Mouse (Mus musculus) olfactory bulb, adult 2 months (tissue): ENCODE results near the gene Tomm70a. TPM values are rescaled to one million over a fixed set of nuclear protein-coding genes. Genes with fewer than 3 reads are reported as not detected.
"Not testable (repeated sequence)": the region's sequence is repeated elsewhere in the genome, so short reads cannot be mapped to it uniquely, and the experiment has no call there.

ENCODE experiments used
- H3K27ac ChIP-seq: fragments of 200-500 bp; 2 replicates; pipeline ENCODE4 v1.5.1; 2012; ENCODE audit warnings: low read depth, low read length; ENCODE audit not compliant: insufficient read depth
- H3K4me1 ChIP-seq: fragments of 200-500 bp; 2 replicates; pipeline ENCODE4 v1.6.1; 2012; ENCODE audit warnings: low read length; ENCODE audit not compliant: control insufficient read depth, insufficient read depth
- H3K4me3 ChIP-seq: fragments of 200-500 bp; 2 replicates; pipeline ENCODE4 v1.5.1; 2012; ENCODE audit warnings: mild to moderate bottlenecking, low read depth, low read length, moderate library complexity; ENCODE audit not compliant: insufficient read depth
- CTCF ChIP-seq: fragments of 200-500 bp; IDR thresholded peaks from 2 replicates; pipeline ENCODE4 v1.5.1; 2012; ENCODE audit warnings: low read depth, mild to moderate bottlenecking, low read length, moderate library complexity; ENCODE audit not compliant: insufficient read depth
- POLR2A ChIP-seq: fragments of 200-500 bp; IDR thresholded peaks from 2 replicates; pipeline ENCODE4 v1.6.1; 2012; ENCODE audit warnings: mild to moderate bottlenecking, low read depth, low read length, moderate library complexity; ENCODE audit not compliant: insufficient read depth
- WGBS: fragments of 180-500 bp; shearing (Covaris S2); methylation state at CpG from one replicate; pipeline ENCODE4 v1.1.7; 2018; 5-methylcytosine and 5-hydroxymethylcytosine counted together
- polyA plus RNA-seq: library from polyadenylated mRNA; stranded (reverse); fragments of >200 nt; gene quantifications from 2 replicates; pipeline ENCODE4 v1.2.4, GENCODE M21; 2012; ENCODE audit warnings: low replicate concordance; ENCODE audit not compliant: missing spikeins, insufficient read depth, insufficient read length

The Tomm70a gene
- polyA plus RNA-seq, 1 experiment = not detected

DNA sequence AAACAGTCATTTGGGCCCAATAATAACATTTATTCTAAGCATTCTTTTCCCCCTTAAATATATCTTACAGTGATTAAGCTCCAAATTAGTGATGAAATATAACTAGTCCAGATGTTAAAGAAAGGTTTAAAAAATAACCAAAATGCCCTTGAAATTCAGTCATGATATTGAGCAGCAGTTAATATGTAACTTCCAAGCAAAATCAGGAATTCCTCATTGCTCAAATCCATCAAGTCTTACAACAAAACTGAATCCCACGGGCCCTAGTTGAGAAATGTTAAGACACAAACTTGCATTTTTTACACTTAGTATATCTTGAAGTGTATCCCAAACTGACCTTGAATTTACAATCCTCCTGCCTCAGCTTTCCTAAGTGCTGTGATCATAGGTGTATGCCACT is 42.2 kb downstream of the Tomm70a start:
- TF ChIP-seq POLR2A = no peak
- TF ChIP-seq CTCF = no peak
- Histone ChIP-seq H3K27ac (no peak overlapping the region), H3K4me1 (no peaks in the 10 kb centered on the region), H3K4me3 (no peak overlapping the region)
- 84% methylated on average over 1 of the region's 1 CpGs for WGBS

DNA sequence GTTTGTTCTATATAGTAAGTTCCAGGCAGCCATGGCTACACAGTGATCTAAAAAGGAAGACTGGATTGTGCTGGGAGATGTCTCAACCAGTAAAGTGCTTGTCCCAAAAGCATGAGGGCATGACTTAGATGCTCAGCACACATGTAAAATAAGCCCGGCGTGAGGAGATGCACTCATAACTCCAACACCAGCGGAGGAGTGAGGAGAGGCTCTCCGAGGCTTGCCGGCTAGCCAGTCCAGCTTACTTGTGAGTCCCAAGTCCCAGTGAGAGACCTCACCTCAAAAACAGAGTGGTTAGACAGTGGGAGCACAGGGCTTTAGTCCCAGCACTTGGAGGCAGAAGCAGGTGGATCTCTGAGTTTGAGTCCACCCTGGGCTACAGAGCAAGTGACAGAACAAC is 43.7 kb downstream of the Tomm70a start:
- no peaks in the 10 kb centered on the region for H3K4me1 ChIP-seq
- 97% methylated on average over 5 of the region's 5 CpGs for WGBS
- TF ChIP-seq CTCF (no peak), POLR2A (no peak)
- no peak overlapping the region for H3K4me3 ChIP-seq
- H3K27ac ChIP-seq = no peak overlapping the region

DNA sequence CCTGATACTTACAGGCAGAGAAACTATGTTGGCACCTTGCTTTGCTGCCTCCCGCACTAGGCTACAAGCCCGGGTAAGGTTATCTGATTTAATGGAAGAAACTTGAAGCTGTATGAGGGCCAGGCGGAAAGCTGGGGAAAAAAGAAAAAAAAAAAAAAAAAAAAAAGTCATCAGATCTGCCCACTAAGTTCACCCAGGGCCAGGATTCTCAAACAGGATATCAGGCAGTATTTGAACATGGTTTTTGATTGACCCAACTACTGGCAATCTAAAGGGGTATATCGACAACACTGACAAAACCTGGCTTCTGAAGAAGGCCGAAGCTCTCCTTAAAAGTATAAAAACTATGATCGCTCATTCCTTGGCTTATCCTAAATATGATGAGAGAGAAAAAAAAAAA is 44.6 kb downstream of the Tomm70a start:
- no peak overlapping the region for H3K27ac ChIP-seq
- H3K4me1 ChIP-seq = no peaks in the 10 kb centered on the region
- H3K4me3 ChIP-seq = no peak overlapping the region
- no peak for TF ChIP-seq CTCF
- TF ChIP-seq POLR2A = no peak
- WGBS = 85% methylated on average over 6 of the region's 6 CpGs

DNA sequence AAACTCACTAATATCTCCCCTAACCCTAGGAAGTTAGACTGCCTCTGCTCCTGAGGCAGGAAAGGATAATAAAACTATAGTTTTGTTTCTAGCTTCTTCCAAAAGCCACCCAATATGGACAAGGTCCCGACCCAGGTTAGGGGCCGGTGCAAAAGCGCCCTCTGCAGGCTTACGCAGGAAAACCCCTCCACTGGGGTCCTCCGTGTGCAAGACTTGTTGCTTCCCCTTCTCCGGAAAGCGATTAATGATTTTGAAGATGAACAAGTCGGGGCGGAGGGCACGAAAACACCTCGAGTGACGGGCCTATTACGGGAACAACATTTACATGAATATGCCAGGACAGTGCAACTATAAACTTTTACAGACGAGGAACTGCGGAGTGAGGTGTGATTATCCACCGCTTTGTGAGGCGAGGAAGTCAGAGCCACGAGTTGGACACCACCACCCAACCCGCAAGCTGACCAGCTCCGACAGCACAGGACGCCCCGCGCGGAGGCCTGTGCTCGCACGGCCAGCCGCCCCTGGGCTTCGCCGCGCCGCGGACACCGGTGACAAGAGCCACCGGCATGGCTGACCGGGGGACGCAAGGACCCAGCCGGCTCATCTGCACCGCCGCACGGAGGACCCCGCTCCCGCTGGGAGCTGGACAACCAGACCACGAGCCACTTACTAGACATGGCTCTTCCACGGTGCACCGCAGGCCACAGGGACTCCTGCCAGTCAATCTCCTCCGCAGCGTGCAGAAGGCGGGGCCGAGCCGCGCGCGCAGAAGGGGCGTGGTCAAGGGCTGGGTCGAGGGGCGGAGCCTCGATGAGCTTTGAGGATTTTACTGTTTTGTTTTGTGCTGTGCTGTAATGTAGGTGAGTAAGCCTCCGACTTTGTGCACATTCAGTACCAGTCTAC is 45.4 kb downstream of the Tomm70a start, which contains the start of gene Nit2:
TSS of gene Nit2 (minus strand) at position 731 of the 903 bp plus-strand sequence.
- TF ChIP-seq POLR2A (0 out of 2 replicates have a peak, but pooled peaks have one; percentile 39), CTCF (peak; percentile 64; the same call in 1 of the 2 replicates)
- Histone ChIP-seq H3K4me1 (no peaks in the 10 kb centered on the region), H3K27ac (0 out of 2 replicates have a peak within 1 kb of the TSS, but pooled peaks have one; percentile 8), H3K4me3 (peak within 1 kb of the TSS; percentile 83)
- WGBS = under 1% methylated on average over 58 of the region's 58 CpGs

DNA sequence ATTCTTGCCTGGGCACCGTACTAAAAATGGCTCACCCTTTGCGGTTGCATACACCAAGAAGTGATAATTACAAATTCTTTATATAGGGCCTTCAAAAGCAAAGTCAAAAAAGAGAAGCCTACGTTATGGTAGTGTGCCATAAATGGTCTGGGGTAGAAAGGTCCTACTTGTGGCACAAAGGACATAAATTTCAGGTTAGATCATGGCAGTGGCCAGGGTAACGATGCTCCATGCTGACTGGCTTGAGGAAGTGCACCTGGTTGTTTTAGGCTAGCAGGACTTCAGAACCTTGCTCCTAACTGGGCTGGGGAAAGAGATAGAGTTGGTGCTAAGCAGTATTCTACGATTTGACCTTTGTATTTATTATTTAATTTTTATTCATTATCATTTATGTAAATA is 46.0 kb downstream of the Tomm70a start:
- 16% methylated on average over 5 of the region's 5 CpGs for WGBS
- no peak for TF ChIP-seq CTCF
- no peak for TF ChIP-seq POLR2A
- Histone ChIP-seq H3K4me1 (no peaks in the 10 kb centered on the region), H3K4me3 (peak overlapping the region; percentile 83), H3K27ac (no peak overlapping the region)

DNA sequence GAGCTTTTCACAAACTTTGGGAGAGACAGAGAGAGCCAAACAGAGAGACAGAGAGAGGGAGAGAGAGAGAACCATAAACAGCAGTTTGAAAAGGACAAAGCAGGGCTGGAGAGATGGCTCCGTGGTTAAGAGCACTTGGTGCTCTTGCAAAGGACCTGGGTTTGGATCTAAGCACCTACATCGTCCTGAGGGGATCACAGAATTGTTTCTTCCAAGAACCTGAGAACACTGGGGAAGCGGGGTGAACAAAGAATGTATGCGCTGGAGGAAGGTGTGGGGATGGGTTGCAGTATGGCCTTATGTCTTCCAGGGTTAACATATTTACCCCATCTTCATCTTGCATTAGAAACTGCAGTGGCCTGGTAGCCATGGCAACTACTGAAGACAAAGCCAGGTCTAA is 46.7 kb downstream of the Tomm70a start:
- Histone ChIP-seq H3K27ac (no peak overlapping the region), H3K4me3 (no peak overlapping the region), H3K4me1 (no peaks in the 10 kb centered on the region)
- 68% methylated on average over 4 of the region's 4 CpGs for WGBS
- TF ChIP-seq POLR2A (no peak), CTCF (no peak)

DNA sequence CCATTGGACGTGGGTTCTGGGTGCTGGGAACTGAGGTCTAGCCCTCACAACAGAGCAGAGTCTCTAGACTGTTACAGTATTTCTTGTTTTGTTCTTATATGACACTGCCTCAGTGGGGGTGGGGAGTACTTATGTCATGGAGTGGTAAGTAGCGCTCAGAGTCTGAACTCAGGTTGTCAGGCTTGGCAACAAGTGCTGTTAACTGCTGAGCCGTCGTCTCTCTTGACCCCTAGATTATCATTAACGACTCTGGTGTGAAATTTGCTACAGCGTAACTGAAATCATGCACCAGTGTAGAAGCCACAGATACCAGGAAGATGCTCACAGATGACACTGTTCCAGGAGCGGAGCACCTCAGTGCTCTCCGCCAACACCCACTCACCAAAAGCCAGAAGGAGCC is 49.7 kb downstream of the Tomm70a start:
- TF ChIP-seq POLR2A = no peak
- no peak for TF ChIP-seq CTCF
- H3K27ac ChIP-seq = no peak overlapping the region
- WGBS = 91% methylated on average over 8 of the region's 8 CpGs

DNA sequence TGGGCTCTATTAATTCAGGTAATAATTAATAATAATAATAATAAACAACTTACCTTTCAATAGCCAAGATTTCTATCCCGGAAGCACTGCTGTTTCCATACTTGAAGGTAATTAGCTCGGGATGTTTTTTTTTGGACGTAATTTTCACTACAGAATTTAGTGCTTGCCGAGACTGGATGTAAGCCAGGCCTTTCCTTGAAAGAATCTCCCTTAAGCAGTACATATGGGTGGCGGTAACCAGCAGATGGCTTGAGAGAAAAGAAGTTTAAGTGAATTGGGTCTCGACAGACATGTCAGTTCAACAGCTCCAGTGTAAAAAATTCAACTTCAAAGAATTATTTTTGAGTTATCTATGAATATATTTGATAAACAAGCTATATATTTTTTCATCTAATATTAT is 50.1 kb downstream of the Tomm70a start:
- 79% methylated on average over 6 of the region's 6 CpGs for WGBS
- Histone ChIP-seq H3K27ac (no peak overlapping the region), H3K4me1 (no peaks in the 10 kb centered on the region), H3K4me3 (no peak overlapping the region)
- no peak for TF ChIP-seq CTCF
- no peak for TF ChIP-seq POLR2A

More for the DNA sequence above, 49.7 kb downstream of the Tomm70a start:
- Histone ChIP-seq H3K4me3 (no peak overlapping the region), H3K4me1 (no peaks in the 10 kb centered on the region)

DNA sequence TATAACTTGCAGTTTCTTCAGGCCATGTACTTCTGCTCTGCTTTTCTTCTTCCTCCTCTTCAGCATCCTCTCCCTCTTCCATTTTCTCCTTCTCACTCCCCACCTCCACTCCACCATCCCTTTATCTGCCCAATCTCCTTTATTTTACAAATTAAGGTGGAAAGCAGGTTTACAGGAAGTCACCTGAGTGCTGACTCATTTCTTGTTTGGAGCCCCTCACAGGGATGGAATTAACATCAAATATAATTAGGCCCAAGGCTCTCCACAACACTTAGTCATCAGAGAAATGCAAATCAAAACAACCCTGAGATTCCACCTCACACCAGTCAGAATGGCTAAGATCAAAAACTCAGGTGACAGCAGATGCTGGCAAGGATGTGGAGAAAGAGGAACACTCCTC is 53.0 kb downstream of the Tomm70a start:
- not testable (repeated sequence) for H3K4me1 ChIP-seq, H3K4me3 ChIP-seq, H3K27ac ChIP-seq

DNA sequence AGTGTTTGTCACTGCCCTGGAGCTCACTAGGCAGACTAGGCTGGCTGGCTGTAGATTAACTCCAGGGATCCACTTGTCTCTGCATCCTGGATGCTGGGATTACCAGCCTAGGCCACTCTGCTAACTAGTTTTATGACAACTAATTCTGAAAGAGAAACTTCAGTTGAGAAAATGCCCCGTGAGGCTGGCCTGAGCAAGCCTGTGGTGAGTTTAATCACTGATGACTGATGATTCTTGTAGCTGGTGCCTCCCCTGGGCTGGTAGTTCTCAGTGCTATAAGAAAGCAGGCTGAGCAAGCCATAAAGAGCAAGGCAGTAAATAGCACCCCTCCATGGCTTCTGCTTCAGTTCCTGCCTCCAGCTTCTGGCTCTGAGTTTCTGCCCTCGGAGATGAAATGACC is 54.2 kb downstream of the Tomm70a start:
- TF ChIP-seq POLR2A (no peak), CTCF (no peak)
- Histone ChIP-seq H3K4me1 (no peaks in the 10 kb centered on the region), H3K4me3 (no peak overlapping the region), H3K27ac (no peak overlapping the region)
- WGBS = 84% methylated on average over 2 of the region's 2 CpGs
